Mouse (Mus musculus) kidney, postnatal 14 days (tissue): ENCODE results near the gene Arhgap15.

Source experiments
- DNase-seq: peaks from one replicate; pipeline ENCODE4 v3.0.0; 2022; ENCODE audit warnings: mixed read lengths

Arhgap15 gene

GRCm38 (mm10) chr2:43939196-43939595 lies 190.6 kb downstream of the Arhgap15 start:
- DNase-seq, result no peak

- no peak for DNase-seq
Measured at GRCm38 (mm10) chr2:43945679-43946078, 197.1 kb downstream of the Arhgap15 start.

GRCm38 (mm10) chr2:43949775-43950492 lies 201.3 kb downstream of the Arhgap15 start:
- DNase-seq, result no peak

- DNase-seq, result no peak
Measured at GRCm38 (mm10) chr2:43950741-43951140, 202.1 kb downstream of the Arhgap15 start.

- no peak for DNase-seq
Measured at GRCm38 (mm10) chr2:43959189-43959588, 210.6 kb downstream of the Arhgap15 start.

GRCm38 (mm10) chr2:43962466-43962865 lies 213.8 kb downstream of the Arhgap15 start:
- DNase-seq, result no peak

- DNase-seq, result peak; percentile 33
Measured at GRCm38 (mm10) chr2:43968581-43968980, 220.0 kb downstream of the Arhgap15 start.

- DNase-seq, result no peak
Measured at GRCm38 (mm10) chr2:43977732-43978131, 229.1 kb downstream of the Arhgap15 start.

GRCm38 (mm10) chr2:43978177-43979013 lies 229.8 kb downstream of the Arhgap15 start:
- no peak for DNase-seq

GRCm38 (mm10) chr2:43986066-43986465 lies 237.4 kb downstream of the Arhgap15 start:
- DNase-seq, result no peak

GRCm38 (mm10) chr2:43987919-43988318 lies 239.3 kb downstream of the Arhgap15 start:
- no peak for DNase-seq

- no peak for DNase-seq
Measured at GRCm38 (mm10) chr2:43989850-43990249, 241.2 kb downstream of the Arhgap15 start.

GRCm38 (mm10) chr2:43992510-43992909 lies 243.9 kb downstream of the Arhgap15 start:
- DNase-seq, result no peak

GRCm38 (mm10) chr2:44002454-44002853 lies 253.8 kb downstream of the Arhgap15 start:
- no peak for DNase-seq

- DNase-seq, result no peak
Measured at GRCm38 (mm10) chr2:44010249-44010648, 261.6 kb downstream of the Arhgap15 start.

GRCm38 (mm10) chr2:44013388-44013787 lies 264.8 kb downstream of the Arhgap15 start:
- DNase-seq, result no peak

- DNase-seq, result no peak
Measured at GRCm38 (mm10) chr2:44016720-44017119, 268.1 kb downstream of the Arhgap15 start.

GRCm38 (mm10) chr2:44017405-44018026 lies 268.9 kb downstream of the Arhgap15 start:
- no peak for DNase-seq

GRCm38 (mm10) chr2:44018033-44018432 lies 269.4 kb downstream of the Arhgap15 start:
- DNase-seq, result no peak

- DNase-seq, result no peak
Measured at GRCm38 (mm10) chr2:44024704-44025103, 276.1 kb downstream of the Arhgap15 start.

- no peak for DNase-seq
Measured at GRCm38 (mm10) chr2:44029035-44029715, 280.6 kb downstream of the Arhgap15 start.

- DNase-seq, result no peak
Measured at GRCm38 (mm10) chr2:44029865-44030264, 281.2 kb downstream of the Arhgap15 start.
